Mouse (Mus musculus) frontal cortex, postnatal 10 days (tissue): ENCODE results near the gene Rcan2.

Experiments used
- DNase-seq, 2 experiments: peaks; one replicate each; pipeline ENCODE4 v3.0.0; 2022; ENCODE audit warnings: low spot score in 2 of 2, mixed read lengths in 1 of 2

The Rcan2 gene

GRCm38 (mm10) chr17:43917143-43917542 is 116.0 kb downstream of the Rcan2 start:
- no peak for DNase-seq

DNA sequence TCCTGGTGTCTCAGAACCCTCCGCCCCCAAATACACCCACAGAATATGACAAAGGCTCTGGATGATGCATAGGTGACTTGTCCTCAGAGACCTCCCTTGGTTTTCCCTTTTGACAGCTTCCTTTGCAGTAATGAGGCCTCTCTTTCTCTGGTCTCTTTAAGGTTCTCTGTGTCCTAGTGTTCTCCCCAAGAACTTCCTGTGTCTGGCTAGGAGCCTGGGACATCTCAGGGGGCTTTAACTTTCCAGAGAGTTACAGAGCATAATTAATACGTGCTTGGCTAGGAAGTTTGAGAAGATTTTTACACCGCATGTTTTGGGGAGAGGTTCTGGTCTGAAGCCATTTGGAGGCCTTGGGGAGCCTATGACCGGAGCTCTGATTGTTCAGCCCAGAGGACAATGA is 128.7 kb downstream of the Rcan2 start:
- DNase-seq, result no peak

DNA sequence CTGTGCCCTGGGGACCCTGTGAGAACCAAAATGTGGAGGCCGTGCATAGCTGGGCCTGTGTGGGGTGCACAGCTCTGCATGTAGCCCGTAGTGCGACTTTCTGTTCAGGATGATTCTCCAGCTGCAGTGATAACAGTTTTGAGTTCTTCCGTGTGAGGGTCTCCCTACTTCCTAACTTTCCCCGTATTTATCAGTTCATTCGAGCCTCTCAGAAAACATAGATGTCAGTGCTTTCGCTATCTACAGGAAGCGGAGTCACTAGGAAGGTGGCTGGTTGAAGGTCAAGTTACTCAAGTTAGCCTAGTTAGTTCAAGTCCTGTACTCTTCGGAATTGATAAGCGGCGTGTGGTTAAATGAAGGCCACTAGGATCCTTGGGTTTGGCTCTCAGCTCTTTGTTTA is 130.6 kb downstream of the Rcan2 start:
- no peak for DNase-seq

DNA sequence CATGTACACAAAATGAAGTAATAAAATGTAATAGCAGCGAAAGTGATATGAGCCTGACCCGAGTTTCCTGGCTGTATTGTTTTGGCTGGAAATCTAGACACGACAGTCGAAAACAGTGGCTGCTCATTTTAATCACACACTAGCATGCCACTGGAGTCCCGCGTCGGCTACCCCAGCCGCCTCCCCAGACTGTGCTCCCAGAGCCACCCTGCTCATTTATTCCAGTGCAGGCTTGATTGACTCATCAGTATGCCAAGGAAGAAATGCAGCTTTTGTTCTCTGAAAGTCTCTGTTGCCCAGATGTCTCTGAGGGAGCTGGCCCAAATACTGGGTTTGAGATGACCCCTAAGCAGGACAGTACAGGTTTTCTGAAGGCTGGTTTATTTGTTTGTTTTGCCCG is 132.9 kb downstream of the Rcan2 start:
- DNase-seq, result no peak

- no peak for DNase-seq
Measured at GRCm38 (mm10) chr17:43952219-43952618, 151.1 kb downstream of the Rcan2 start.

GRCm38 (mm10) chr17:43952661-43953534 is 151.7 kb downstream of the Rcan2 start:
- DNase-seq, result peak; percentile 32 to 45

DNA sequence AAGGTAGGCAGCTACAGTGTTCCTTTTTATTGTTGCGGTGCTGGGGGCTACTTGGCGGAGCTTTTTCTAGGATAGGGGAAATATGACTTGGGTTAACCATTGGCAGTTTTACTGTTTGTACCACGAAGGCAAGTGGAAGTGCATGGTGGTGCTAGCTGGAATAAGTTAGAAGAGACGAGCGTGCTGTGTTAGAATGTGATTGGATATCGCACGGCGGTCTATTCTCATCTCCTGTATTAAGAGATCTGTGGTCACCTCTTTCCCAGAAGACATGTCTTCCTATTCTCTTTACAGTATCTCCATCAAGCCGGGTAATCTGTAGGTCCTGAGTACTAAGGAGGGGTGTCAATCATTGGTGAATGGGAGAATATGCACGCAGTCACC is 152.4 kb downstream of the Rcan2 start:
- DNase-seq, result no peak

- no peak for DNase-seq
Measured at GRCm38 (mm10) chr17:43959797-43960196, 158.6 kb downstream of the Rcan2 start.

DNA sequence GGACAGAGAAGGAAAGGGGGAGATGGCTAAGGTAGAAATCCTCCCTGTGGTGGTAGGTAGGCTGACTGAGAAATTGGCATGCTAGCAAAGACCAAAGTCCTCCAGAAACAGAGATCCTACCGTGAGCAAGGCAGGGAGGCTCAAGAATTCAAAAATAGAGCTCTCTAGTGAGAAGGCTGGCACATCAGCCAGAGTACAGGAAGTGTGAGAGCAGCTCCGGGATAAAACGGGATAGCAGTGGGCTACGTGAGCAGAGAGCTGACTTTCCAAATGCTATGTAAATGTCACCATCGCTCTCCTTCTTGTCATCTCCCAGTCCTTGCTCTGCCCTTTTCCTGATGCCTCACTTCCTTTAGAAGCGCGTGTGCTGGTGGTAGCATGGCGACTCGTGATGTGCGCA is 168.8 kb downstream of the Rcan2 start:
- no peak for DNase-seq

DNA sequence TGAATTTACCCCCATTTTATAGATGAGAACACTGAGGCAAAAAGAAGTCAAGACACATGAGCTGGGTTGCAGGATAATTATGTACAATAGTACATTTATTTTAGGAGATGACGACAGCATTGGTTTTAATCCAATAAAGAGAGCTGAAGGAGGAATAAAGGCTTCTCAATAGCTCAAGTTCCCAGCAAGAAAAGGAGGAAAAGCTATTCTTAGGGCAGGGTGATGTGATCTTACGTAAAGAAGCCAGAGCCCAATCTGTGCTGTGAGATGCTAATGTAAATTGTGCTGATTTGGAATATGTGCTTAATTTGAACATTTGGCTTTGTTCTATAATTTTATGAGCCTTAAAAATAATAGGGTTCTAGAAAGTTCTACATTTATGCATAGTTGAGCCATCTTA is 176.4 kb downstream of the Rcan2 start:
- no peak for DNase-seq

- DNase-seq, result no peak
Measured at GRCm38 (mm10) chr17:43979925-43980324, 178.8 kb downstream of the Rcan2 start.

GRCm38 (mm10) chr17:43982505-43982904 is 181.4 kb downstream of the Rcan2 start:
- DNase-seq, result no peak

- no peak for DNase-seq
Measured at GRCm38 (mm10) chr17:43989334-43989945, 188.3 kb downstream of the Rcan2 start.

- DNase-seq, result no peak
Measured at GRCm38 (mm10) chr17:43990957-43991383, 189.8 kb downstream of the Rcan2 start.

DNA sequence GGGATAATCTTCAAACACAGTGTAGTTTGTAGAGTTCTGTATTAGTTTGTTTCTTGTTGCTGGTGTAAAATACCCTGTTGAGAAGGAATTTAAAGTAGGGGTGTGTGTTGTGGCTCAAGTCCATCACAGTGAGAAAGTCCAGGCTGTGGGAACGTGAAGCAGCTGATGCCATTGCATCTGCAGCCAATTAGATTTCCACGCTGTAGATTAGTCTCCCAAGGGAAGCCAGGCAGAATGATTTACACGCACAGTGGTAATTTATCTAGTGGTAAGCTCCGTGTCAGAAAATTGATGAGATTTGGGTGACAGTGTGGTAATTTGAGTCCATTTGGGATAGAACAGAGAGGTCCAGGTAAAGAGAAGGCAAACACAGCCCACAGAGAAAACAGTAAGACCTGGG is 192.9 kb downstream of the Rcan2 start:
- DNase-seq, result no peak

DNA sequence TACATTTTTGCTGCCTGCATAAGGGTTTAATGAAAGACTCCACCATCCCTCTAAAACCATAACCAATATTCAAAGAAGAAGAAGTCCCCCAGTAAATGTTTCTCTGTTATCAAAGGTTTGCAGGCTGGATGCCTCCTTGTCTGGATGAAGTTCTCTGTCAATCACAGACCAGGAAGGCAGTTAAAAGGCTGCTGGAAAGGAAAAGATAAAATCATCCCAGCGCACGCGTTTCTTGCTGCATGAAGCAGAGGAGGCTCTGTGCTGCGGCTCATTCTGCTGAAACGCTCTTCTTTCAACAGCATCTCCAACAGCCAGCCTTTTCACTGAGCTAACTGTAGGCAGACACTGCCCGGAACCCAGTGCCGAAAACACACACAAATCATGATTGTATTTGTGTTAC is 196.4 kb downstream of the Rcan2 start:
- DNase-seq, result no peak

- DNase-seq, result no peak
Measured at GRCm38 (mm10) chr17:43998095-43998494, 196.9 kb downstream of the Rcan2 start.

DNA sequence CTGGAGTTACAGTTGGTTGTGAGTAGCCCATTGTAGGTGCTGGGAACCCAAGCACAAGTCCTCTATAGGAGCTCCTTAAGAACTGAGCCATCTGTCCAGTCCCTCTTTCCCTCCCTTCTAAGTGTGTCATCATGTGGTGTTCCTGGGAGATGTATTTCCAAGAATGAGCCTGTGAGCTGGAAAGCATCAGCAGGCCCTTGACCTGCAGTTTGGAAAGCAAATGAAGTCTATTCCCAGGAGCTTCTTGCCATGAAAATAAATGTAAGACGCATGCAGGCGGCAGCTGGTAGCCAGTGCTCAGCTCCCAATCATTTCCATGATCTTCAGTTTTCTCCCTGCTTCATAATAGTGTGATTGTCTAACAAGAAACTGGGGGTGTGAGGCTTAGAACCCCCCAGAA is 203.2 kb downstream of the Rcan2 start:
- DNase-seq, result no peak

GRCm38 (mm10) chr17:44007411-44007810 is 206.3 kb downstream of the Rcan2 start:
- DNase-seq, result no peak

GRCm38 (mm10) chr17:44011917-44012316 is 210.8 kb downstream of the Rcan2 start:
- DNase-seq, result no peak

DNA sequence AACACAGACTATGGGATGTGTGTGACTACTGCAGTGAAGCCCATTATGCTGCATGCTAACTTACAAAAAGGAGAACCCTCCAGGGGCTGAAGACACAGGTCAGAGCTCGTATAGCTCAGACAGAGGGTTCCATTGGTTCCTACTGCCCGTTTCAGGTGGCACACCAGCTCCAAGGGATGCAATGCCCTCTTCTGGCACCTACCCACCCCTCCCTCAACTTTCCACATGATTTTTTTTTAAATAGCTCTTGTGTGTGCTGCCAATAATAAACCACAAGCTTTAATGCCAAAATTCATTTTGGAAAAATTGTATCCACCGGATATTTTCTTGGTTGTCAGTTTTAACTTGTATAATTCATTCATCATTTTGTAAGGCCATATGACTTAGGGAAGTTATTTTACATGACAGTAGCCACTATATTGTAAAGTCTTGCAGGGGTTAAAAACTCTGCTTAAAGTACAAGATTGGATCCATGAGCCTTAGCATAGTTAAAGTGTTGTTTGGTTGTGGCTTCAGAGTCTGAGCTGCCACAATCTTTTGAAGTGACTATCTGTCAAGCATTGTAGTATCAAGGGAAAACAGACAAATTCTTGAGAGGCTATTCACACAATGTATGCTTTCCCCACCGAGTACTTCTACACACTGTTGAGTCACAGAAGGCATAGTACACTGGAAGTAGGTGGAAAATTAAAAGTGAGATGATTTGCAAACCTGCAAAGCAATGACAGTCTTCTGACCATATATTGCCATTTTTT is 212.8 kb downstream of the Rcan2 start:
- no peak for DNase-seq

DNA sequence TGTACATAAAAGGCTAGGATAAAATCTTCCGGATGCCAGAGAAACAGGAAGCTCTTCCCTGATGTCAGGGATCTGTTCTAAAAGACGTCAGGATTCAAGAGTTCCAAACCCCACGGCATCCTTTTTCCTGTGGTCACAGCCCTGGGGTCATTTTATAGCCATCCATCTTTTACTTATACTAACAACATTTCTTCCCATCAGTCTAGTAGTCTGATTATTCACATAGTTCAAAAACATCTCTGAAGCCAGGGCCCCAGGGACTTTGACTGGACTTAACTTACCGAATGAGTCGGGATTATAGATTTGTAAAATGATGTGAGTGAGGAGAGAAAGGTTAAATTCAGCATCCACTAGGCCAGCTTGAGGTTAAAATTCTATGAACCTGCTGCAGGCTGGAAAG is 215.2 kb downstream of the Rcan2 start:
- no peak for DNase-seq
